Mouse (Mus musculus): ENCODE measurements around the gene Lpar3.

GRCm38 (mm10) chr3:146198803-146199481, 21.8 kb upstream of the Lpar3 start:
- TF ChIP-seq CTCF (IDR thresholded peaks at IDR 0.05; ENCODE audit: control insufficient read depth, insufficient read depth, low read length) (no peak), POLR2A (IDR thresholded peaks at IDR 0.05; ENCODE audit: borderline replicate concordance, control insufficient read depth, low read depth, low read length) (no peak)
